Mouse (Mus musculus) forebrain, embryonic 13.5 days (tissue): ENCODE measurements around the gene Galr3. TPM values are rescaled to one million over a fixed set of nuclear protein-coding genes. Genes with fewer than 3 reads are reported as not detected.
A peak's percentile ranks its signal among the peaks of the same experiment; 100 is the strongest.
"Not testable (repeated sequence)": the region's sequence is repeated elsewhere in the genome, so short reads cannot be mapped to it uniquely, and the experiment has no call there.

Source experiments
- ATAC-seq: fragments of 200-750 bp; cut with Nextera tagmentation; 2 replicates; pipeline ENCODE4 v1.8.0; 2017
- H3K27ac ChIP-seq: fragments of 300-500 bp; sonication (generic); 2 replicates; pipeline ENCODE4 v1.5.1; 2015; ENCODE audit warnings: inconsistent platforms, mild to moderate bottlenecking, moderate library complexity
- H3K27me3 ChIP-seq: fragments of 300-500 bp; sonication (generic); 2 replicates; pipeline ENCODE4 v1.6.1; 2015; ENCODE audit warnings: mild to moderate bottlenecking, inconsistent platforms
- H3K36me3 ChIP-seq: fragments of 300-500 bp; sonication (generic); 2 replicates; pipeline ENCODE4 v1.6.1; 2015; ENCODE audit warnings: mild to moderate bottlenecking, inconsistent platforms; ENCODE audit not compliant: poor library complexity, severe bottlenecking
- H3K4me1 ChIP-seq: fragments of 300-500 bp; sonication (generic); 2 replicates; pipeline ENCODE4 v1.6.1; 2015; ENCODE audit warnings: inconsistent platforms
- H3K4me2 ChIP-seq: fragments of 300-500 bp; sonication (generic); 2 replicates; pipeline ENCODE4 v1.6.1; 2015; ENCODE audit warnings: inconsistent platforms, mild to moderate bottlenecking, moderate library complexity
- H3K4me3 ChIP-seq: fragments of 300-500 bp; sonication (generic); 2 replicates; pipeline ENCODE4 v1.5.1; 2015; ENCODE audit warnings: mild to moderate bottlenecking, inconsistent platforms
- H3K9ac ChIP-seq: fragments of 300-500 bp; sonication (generic); 2 replicates; pipeline ENCODE4 v1.6.1; 2015; ENCODE audit warnings: mild to moderate bottlenecking, inconsistent platforms
- H3K9me3 ChIP-seq: fragments of 300-500 bp; sonication (generic); replicated peaks from 2 replicates; pipeline ENCODE4 v1.6.1; 2016; ENCODE audit warnings: inconsistent platforms
- WGBS: fragments of 180-500 bp; shearing (Covaris S2); methylation state at CpG from one replicate; pipeline ENCODE4 v1.1.7; 2015; 5-methylcytosine and 5-hydroxymethylcytosine counted together
- polyA plus RNA-seq: library from polyadenylated mRNA; unstranded; fragments of >200 nt; fragmentation: Nextera tagmentation; extraction: Ambion mirVana; gene quantifications from 2 replicates; pipeline ENCODE4 v1.2.1, GENCODE M21; 2015

Gene Galr3
- polyA plus RNA-seq, 1 experiment from 2014 or later: not detected

DNA sequence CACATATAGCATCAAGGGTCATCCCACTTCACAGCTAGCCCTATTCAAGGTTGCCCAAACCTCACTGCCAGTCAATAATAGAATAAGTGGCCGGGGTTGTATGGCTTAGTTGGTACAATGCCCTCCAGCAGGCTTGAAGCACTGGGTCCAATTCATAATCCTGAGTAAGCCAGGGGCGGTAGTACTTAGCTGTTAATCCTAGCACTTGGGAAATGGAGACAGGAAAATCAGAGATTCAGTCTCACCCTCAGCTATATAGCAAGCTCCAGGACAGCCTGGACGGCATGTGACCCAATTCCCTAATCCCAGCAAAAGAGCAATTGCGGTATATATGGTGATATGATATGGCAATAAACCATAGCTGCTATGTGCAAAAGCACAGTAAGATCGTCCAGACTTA lies 34.6 kb upstream of the Galr3 start:
- Histone ChIP-seq H3K9me3 (no peaks in the 10 kb centered on the region), H3K9ac (no peak overlapping the region), H3K4me1 (peaks cover 9% of the 10 kb centered on the region), H3K27ac (no peak overlapping the region), H3K27me3 (no peaks in the 10 kb centered on the region), H3K36me3 (peaks cover 52% of the 10 kb centered on the region), H3K4me3 (no peak overlapping the region), H3K4me2 (no peak overlapping the region)
- WGBS: 88% methylated on average over 5 of the region's 5 CpGs
- no peak for ATAC-seq

DNA sequence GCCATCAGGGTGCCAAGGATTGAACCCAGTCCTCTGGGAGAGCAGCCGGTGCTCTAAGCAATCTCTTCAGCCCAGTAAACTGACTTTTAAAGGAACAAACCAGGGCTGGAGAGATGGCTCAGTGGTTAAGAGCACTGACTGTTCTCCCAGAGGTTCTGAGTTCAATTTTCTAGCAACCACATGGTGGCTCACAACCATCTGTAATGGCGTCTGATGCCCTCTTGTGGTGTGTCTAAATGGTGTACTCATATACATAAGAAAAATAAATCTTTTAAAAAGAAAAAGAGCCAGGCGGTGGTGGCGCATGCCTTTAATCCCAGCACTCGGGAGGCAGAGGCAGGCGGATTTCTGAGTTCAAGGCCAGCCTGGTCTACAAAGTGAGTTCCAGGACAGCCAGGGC lies 33.8 kb upstream of the Galr3 start:
- Histone ChIP-seq H3K4me1 (peaks cover 11% of the 10 kb centered on the region), H3K36me3 (peaks cover 45% of the 10 kb centered on the region)
- ATAC-seq, H3K9me3 ChIP-seq, H3K27me3 ChIP-seq, H3K4me2 ChIP-seq, H3K9ac ChIP-seq, H3K27ac ChIP-seq, H3K4me3 ChIP-seq: not testable (repeated sequence)
- WGBS: 89% methylated on average over 6 of the region's 6 CpGs

DNA sequence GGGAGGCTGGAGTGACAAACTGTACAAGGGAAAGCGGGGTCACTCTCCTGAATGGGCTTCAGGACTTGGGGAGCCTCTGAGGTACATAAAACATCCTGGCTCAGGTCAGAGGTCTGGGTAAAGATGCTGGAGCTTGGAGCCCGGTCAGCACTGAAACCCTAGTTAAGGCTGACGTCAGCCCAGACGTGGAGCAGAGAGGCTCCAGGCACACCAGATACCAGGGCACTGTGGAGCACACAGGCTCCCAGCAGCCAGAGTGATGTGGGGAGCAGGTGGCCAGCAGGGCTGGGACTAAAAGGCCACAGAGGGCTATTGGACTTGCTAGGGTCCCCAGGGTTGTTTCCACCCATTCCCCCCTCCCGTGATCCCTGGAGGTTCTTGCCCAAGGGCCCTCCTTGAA lies 32.0 kb upstream of the Galr3 start:
- H3K9ac ChIP-seq: no peak overlapping the region; the same call in 1 of the 2 replicates
- H3K4me3 ChIP-seq: no peak overlapping the region
- H3K36me3 ChIP-seq: peaks cover 26% of the 10 kb centered on the region
- H3K4me2 ChIP-seq: no peak overlapping the region
- H3K27me3 ChIP-seq: no peaks in the 10 kb centered on the region
- no peak overlapping the region for H3K27ac ChIP-seq
- ATAC-seq: no peak
- WGBS: 78% methylated on average over 5 of the region's 5 CpGs
- no peaks in the 10 kb centered on the region for H3K9me3 ChIP-seq
- H3K4me1 ChIP-seq: peaks cover 16% of the 10 kb centered on the region

GRCm38 (mm10) chr15:79011550-79011949 lies 30.1 kb upstream of the Galr3 start:
- ATAC-seq: no peak
- WGBS: 48% methylated on average over 10 of the region's 10 CpGs
- no peak overlapping the region for H3K27ac ChIP-seq

GRCm38 (mm10) chr15:79013382-79013781 lies 28.3 kb upstream of the Galr3 start:
- Histone ChIP-seq H3K9me3 (no peaks in the 10 kb centered on the region), H3K9ac (no peak overlapping the region), H3K4me3 (no peak overlapping the region), H3K27me3 (no peaks in the 10 kb centered on the region), H3K4me2 (no peak overlapping the region), H3K36me3 (no peaks in the 10 kb centered on the region; the same call in 1 of the 2 replicates), H3K27ac (peak overlapping the region; percentile 6; the same call in 1 of the 2 replicates), H3K4me1 (peaks cover 16% of the 10 kb centered on the region)
- ATAC-seq: peak; percentile 43; the same call in 1 of the 2 replicates
- WGBS: 62% methylated on average over 7 of the region's 7 CpGs

More at GRCm38 (mm10) chr15:79011550-79011949, 30.1 kb upstream of the Galr3 start:
- Histone ChIP-seq H3K27me3 (no peaks in the 10 kb centered on the region), H3K4me3 (no peak overlapping the region), H3K9me3 (no peaks in the 10 kb centered on the region), H3K4me1 (peaks cover 16% of the 10 kb centered on the region), H3K4me2 (no peak overlapping the region), H3K36me3 (peaks cover 8% of the 10 kb centered on the region; the same call in 1 of the 2 replicates), H3K9ac (no peak overlapping the region)

GRCm38 (mm10) chr15:79018191-79018590 lies 23.5 kb upstream of the Galr3 start:
- Histone ChIP-seq H3K4me3 (no peak overlapping the region), H3K4me2 (no peak overlapping the region), H3K9me3 (no peaks in the 10 kb centered on the region), H3K36me3 (no peaks in the 10 kb centered on the region), H3K27ac (no peak overlapping the region), H3K4me1 (peaks cover under 1% of the 10 kb centered on the region; the same call in 1 of the 2 replicates), H3K27me3 (no peaks in the 10 kb centered on the region), H3K9ac (no peak overlapping the region)
- 42% methylated on average over 4 of the region's 4 CpGs for WGBS
- ATAC-seq: no peak

GRCm38 (mm10) chr15:79018886-79019285 lies 22.8 kb upstream of the Galr3 start:
- Histone ChIP-seq H3K9me3 (no peaks in the 10 kb centered on the region), H3K4me1 (no peaks in the 10 kb centered on the region; the same call in 1 of the 2 replicates), H3K4me2 (no peak overlapping the region), H3K4me3 (no peak overlapping the region), H3K36me3 (no peaks in the 10 kb centered on the region), H3K27ac (no peak overlapping the region), H3K27me3 (no peaks in the 10 kb centered on the region), H3K9ac (no peak overlapping the region)
- no peak for ATAC-seq
- 64% methylated on average over 3 of the region's 3 CpGs for WGBS

- H3K4me1 ChIP-seq: peaks cover 24% of the 10 kb centered on the region
- WGBS: 67% methylated on average over 10 of the region's 10 CpGs
- no peaks in the 10 kb centered on the region for H3K27me3 ChIP-seq
- H3K36me3 ChIP-seq: no peaks in the 10 kb centered on the region
- H3K4me3 ChIP-seq: no peak overlapping the region
- H3K9ac ChIP-seq: no peak overlapping the region
- no peak overlapping the region for H3K4me2 ChIP-seq
- H3K9me3 ChIP-seq: no peaks in the 10 kb centered on the region
- no peak overlapping the region for H3K27ac ChIP-seq
- ATAC-seq: no peak
These were observed 18.9 kb upstream of the Galr3 start for GRCm38 (mm10) chr15:79022671-79023230.

DNA sequence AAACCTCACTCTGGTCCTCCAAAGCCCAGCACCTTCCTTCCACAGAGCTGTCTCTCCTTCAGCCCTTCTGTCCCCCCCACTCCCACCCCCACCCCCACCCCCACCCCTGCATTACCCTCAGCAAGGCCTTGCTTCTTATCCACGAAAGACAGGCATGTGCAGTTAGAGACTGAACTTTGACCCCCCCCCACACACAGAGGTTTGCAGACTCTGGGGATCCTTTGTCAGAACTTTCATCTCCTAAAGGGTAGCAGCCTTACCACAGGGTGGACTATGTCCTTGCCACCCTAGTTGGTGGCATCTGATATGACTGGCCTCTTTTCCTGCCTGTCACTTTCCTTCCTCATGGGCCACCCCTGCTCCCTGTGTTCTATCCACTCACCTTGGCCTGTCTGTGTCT lies 18.3 kb upstream of the Galr3 start:
- Histone ChIP-seq H3K4me3 (no peak overlapping the region), H3K4me2 (no peak overlapping the region), H3K27ac (no peak overlapping the region), H3K27me3 (no peaks in the 10 kb centered on the region), H3K4me1 (peaks cover 26% of the 10 kb centered on the region), H3K9ac (no peak overlapping the region), H3K9me3 (no peaks in the 10 kb centered on the region), H3K36me3 (no peaks in the 10 kb centered on the region)
- no peak for ATAC-seq
- WGBS: 63% methylated on average over 1 of the region's 1 CpGs

GRCm38 (mm10) chr15:79025687-79026308 lies 15.9 kb upstream of the Galr3 start:
- Histone ChIP-seq H3K36me3 (no peaks in the 10 kb centered on the region), H3K9ac (peak overlapping the region; percentile 41), H3K4me3 (peak overlapping the region; percentile 18; the same call in 1 of the 2 replicates), H3K4me1 (peaks cover 37% of the 10 kb centered on the region), H3K9me3 (no peaks in the 10 kb centered on the region), H3K4me2 (peak overlapping the region; percentile 46), H3K27me3 (no peaks in the 10 kb centered on the region), H3K27ac (no peak overlapping the region)
- WGBS: 10% methylated on average over 14 of the region's 18 CpGs
- ATAC-seq: no peak

- Histone ChIP-seq H3K36me3 (no peaks in the 10 kb centered on the region), H3K4me3 (peak overlapping the region; percentile 73), H3K27ac (peak overlapping the region; percentile 97; the same call in 1 of the 2 replicates), H3K9ac (peak overlapping the region; percentile 98), H3K27me3 (no peaks in the 10 kb centered on the region), H3K9me3 (no peaks in the 10 kb centered on the region), H3K4me2 (peak overlapping the region; percentile 97), H3K4me1 (peaks cover 46% of the 10 kb centered on the region)
- WGBS: 40% methylated on average over 14 of the region's 14 CpGs
- no peak for ATAC-seq
These were observed 15.0 kb upstream of the Galr3 start for GRCm38 (mm10) chr15:79026511-79027290.
